Mouse (Mus musculus) forebrain, embryonic 11.5 days (tissue): ENCODE measurements around the gene Mcat. TPM values are rescaled to one million over a fixed set of nuclear protein-coding genes. Genes with fewer than 3 reads are reported as not detected.

Experiments
- ATAC-seq: fragments of 200-750 bp; cut with Nextera tagmentation; replicated peaks from 2 replicates; pipeline ENCODE4 v1.8.0; 2017; ENCODE audit warnings: moderate TSS enrichment; ENCODE audit not compliant: low FRiP score
- DNase-seq: peaks from one replicate; pipeline ENCODE4 v3.0.0-alpha.2; 2017; ENCODE audit warnings: low spot score
- H3K27ac ChIP-seq: fragments of 300-500 bp; sonication (generic); 2 replicates; pipeline ENCODE4 v1.5.1; 2014; ENCODE audit warnings: low read depth, low read length
- H3K27me3 ChIP-seq: fragments of 300-500 bp; sonication (generic); 2 replicates; pipeline ENCODE4 v1.6.1; 2014; ENCODE audit warnings: mild to moderate bottlenecking, low read length, mixed read lengths; ENCODE audit not compliant: control insufficient read depth, insufficient read depth
- H3K36me3 ChIP-seq: fragments of 300-500 bp; sonication (generic); 2 replicates; pipeline ENCODE4 v1.6.1; 2014; ENCODE audit warnings: mild to moderate bottlenecking, low read length, moderate library complexity, mixed read lengths; ENCODE audit not compliant: control insufficient read depth, insufficient read depth
- H3K4me1 ChIP-seq: fragments of 300-500 bp; sonication (generic); replicated peaks from 2 replicates; pipeline ENCODE4 v1.6.1; 2014; ENCODE audit warnings: low read length, mixed read lengths; ENCODE audit not compliant: control insufficient read depth, insufficient read depth
- H3K4me2 ChIP-seq: fragments of 300-500 bp; sonication (generic); 2 replicates; pipeline ENCODE4 v1.6.1; 2014; ENCODE audit warnings: low read depth, mild to moderate bottlenecking, low read length, moderate library complexity, mixed read lengths; ENCODE audit not compliant: severe bottlenecking
- H3K4me3 ChIP-seq: fragments of 300-500 bp; sonication (generic); 2 replicates; pipeline ENCODE4 v1.5.1; 2014; ENCODE audit warnings: low read depth, low read length
- H3K9ac ChIP-seq: fragments of 300-500 bp; sonication (generic); 2 replicates; pipeline ENCODE4 v1.6.1; 2014; ENCODE audit warnings: low read length
- H3K9me3 ChIP-seq: fragments of 300-500 bp; sonication (generic); 2 replicates; pipeline ENCODE4 v1.6.1; 2016; ENCODE audit warnings: low read length, mixed read lengths; ENCODE audit not compliant: control insufficient read depth
- WGBS: fragments of 180-500 bp; shearing (Covaris S2); extraction: QIAGEN DNeasy Blood & Tissue Kit; methylation state at CpG from one replicate; pipeline ENCODE4 v1.1.7; 2014; 5-methylcytosine and 5-hydroxymethylcytosine counted together
- polyA plus RNA-seq: library from polyadenylated mRNA; unstranded; fragments of >200 nt; fragmentation: Nextera tagmentation; extraction: Ambion mirVana; gene quantifications from 2 replicates; pipeline ENCODE4 v1.2.1, GENCODE M21; 2014

Gene Mcat
- polyA plus RNA-seq, 1 experiment from 2014 or later = 45.7 TPM

- H3K27ac ChIP-seq = no peak overlapping the region
- no peaks in the 10 kb centered on the region for H3K36me3 ChIP-seq
- peaks cover 29% of the 10 kb centered on the region for H3K27me3 ChIP-seq
- H3K9ac ChIP-seq = no peak overlapping the region
- H3K9me3 ChIP-seq = no peaks in the 10 kb centered on the region
- DNase-seq (no peak), ATAC-seq (no peak)
- no peak overlapping the region for H3K4me2 ChIP-seq
- no peak overlapping the region for H3K4me3 ChIP-seq
- H3K4me1 ChIP-seq = peaks cover 11% of the 10 kb centered on the region; the same call in 1 of the 2 replicates
- WGBS = 82% methylated on average over 4 of the region's 4 CpGs
These were observed 34.7 kb downstream of the Mcat start for GRCm38 (mm10) chr15:83528892-83529291.

GRCm38 (mm10) chr15:83527747-83528146, 35.8 kb downstream of the Mcat start:
- DNase-seq (no peak), ATAC-seq (no peak)
- H3K27me3 ChIP-seq = peaks cover 29% of the 10 kb centered on the region
- no peak overlapping the region for H3K4me2 ChIP-seq
- H3K9ac ChIP-seq = no peak overlapping the region
- WGBS = 75% methylated on average over 2 of the region's 2 CpGs
- H3K36me3 ChIP-seq = no peaks in the 10 kb centered on the region
- peaks cover 11% of the 10 kb centered on the region; the same call in 1 of the 2 replicates for H3K4me1 ChIP-seq
- H3K4me3 ChIP-seq = no peak overlapping the region
- H3K9me3 ChIP-seq = no peaks in the 10 kb centered on the region
- H3K27ac ChIP-seq = no peak overlapping the region

GRCm38 (mm10) chr15:83527092-83527437, 36.5 kb downstream of the Mcat start:
- no peak for ATAC-seq

GRCm38 (mm10) chr15:83526424-83527091, 37.0 kb downstream of the Mcat start, which contains the start of gene Bik:
Gene Bik, plus strand, starts transcription at chr15:83526862.
- peak within 1 kb of the TSS; percentile 96 for H3K4me2 ChIP-seq
- WGBS = under 1% methylated on average over 44 of the region's 45 CpGs
- H3K27ac ChIP-seq = no peak within 1 kb of the TSS
- H3K4me1 ChIP-seq = peaks cover 11% of the 10 kb centered on the region; the same call in 1 of the 2 replicates
- H3K9me3 ChIP-seq = no peaks in the 10 kb centered on the region
- ATAC-seq = peak; percentile 67
- peak within 1 kb of the TSS; percentile 55 for H3K9ac ChIP-seq
- peak; percentile 85 for DNase-seq
- H3K36me3 ChIP-seq = no peaks in the 10 kb centered on the region
- H3K4me3 ChIP-seq = peak within 1 kb of the TSS; percentile 54
- H3K27me3 ChIP-seq = peaks cover 29% of the 10 kb centered on the region

More at GRCm38 (mm10) chr15:83527092-83527437, 36.5 kb downstream of the Mcat start:
- H3K4me2 ChIP-seq = peak overlapping the region; percentile 96
- no peak overlapping the region for H3K27ac ChIP-seq
- peak; percentile 61 for DNase-seq
- no peaks in the 10 kb centered on the region for H3K9me3 ChIP-seq
- no peaks in the 10 kb centered on the region for H3K36me3 ChIP-seq
- 1% methylated on average over 26 of the region's 26 CpGs for WGBS
- H3K9ac ChIP-seq = peak overlapping the region; percentile 55
- H3K4me3 ChIP-seq = peak overlapping the region; percentile 54
- peaks cover 11% of the 10 kb centered on the region; the same call in 1 of the 2 replicates for H3K4me1 ChIP-seq
- H3K27me3 ChIP-seq = peaks cover 29% of the 10 kb centered on the region

GRCm38 (mm10) chr15:83524333-83524729, 39.3 kb downstream of the Mcat start:
- Histone ChIP-seq H3K4me3 (no peak overlapping the region), H3K27ac (no peak overlapping the region), H3K4me2 (no peak overlapping the region), H3K9me3 (no peaks in the 10 kb centered on the region), H3K27me3 (peaks cover 29% of the 10 kb centered on the region), H3K4me1 (peaks cover 11% of the 10 kb centered on the region; the same call in 1 of the 2 replicates), H3K36me3 (no peaks in the 10 kb centered on the region), H3K9ac (no peak overlapping the region)
- ATAC-seq (no peak), DNase-seq (no peak)
- WGBS = 83% methylated on average over 3 of the region's 3 CpGs

GRCm38 (mm10) chr15:83523638-83524332, 39.8 kb downstream of the Mcat start:
- WGBS = 69% methylated on average over 14 of the region's 14 CpGs
- Histone ChIP-seq H3K4me2 (no peak overlapping the region), H3K36me3 (no peaks in the 10 kb centered on the region), H3K4me3 (no peak overlapping the region), H3K9me3 (no peaks in the 10 kb centered on the region), H3K27ac (no peak overlapping the region), H3K4me1 (peaks cover 11% of the 10 kb centered on the region; the same call in 1 of the 2 replicates), H3K27me3 (peaks cover 29% of the 10 kb centered on the region), H3K9ac (no peak overlapping the region)
- no peak for DNase-seq
- ATAC-seq = no peak

- no peak overlapping the region for H3K4me2 ChIP-seq
- H3K4me1 ChIP-seq = peaks cover 11% of the 10 kb centered on the region; the same call in 1 of the 2 replicates
- WGBS = 24% methylated on average over 7 of the region's 7 CpGs
- ATAC-seq = no peak
- no peak overlapping the region for H3K4me3 ChIP-seq
- no peak overlapping the region for H3K27ac ChIP-seq
- DNase-seq = no peak
- H3K27me3 ChIP-seq = peaks cover 26% of the 10 kb centered on the region
- no peaks in the 10 kb centered on the region for H3K9me3 ChIP-seq
- H3K9ac ChIP-seq = no peak overlapping the region
- H3K36me3 ChIP-seq = no peaks in the 10 kb centered on the region
These were observed 40.4 kb downstream of the Mcat start for GRCm38 (mm10) chr15:83523196-83523595.

- no peaks in the 10 kb centered on the region for H3K9me3 ChIP-seq
These were observed 42.7 kb downstream of the Mcat start for GRCm38 (mm10) chr15:83520861-83521382.

More at GRCm38 (mm10) chr15:83520861-83521382, 42.7 kb downstream of the Mcat start:
- WGBS = 84% methylated on average over 6 of the region's 6 CpGs
- H3K4me2 ChIP-seq = no peak overlapping the region
- H3K4me3 ChIP-seq = no peak overlapping the region
- H3K36me3 ChIP-seq = no peaks in the 10 kb centered on the region
- H3K9ac ChIP-seq = no peak overlapping the region
- peaks cover 7% of the 10 kb centered on the region for H3K27me3 ChIP-seq
- no peak overlapping the region for H3K27ac ChIP-seq
- DNase-seq (no peak), ATAC-seq (no peak)
- H3K4me1 ChIP-seq = no peaks in the 10 kb centered on the region; the same call in 1 of the 2 replicates
